Mouse (Mus musculus) gastrocnemius, postnatal 4 days (tissue): ENCODE data around the gene Arfgap3. TPM values are rescaled to one million over a fixed set of nuclear protein-coding genes. Genes with fewer than 3 reads are reported as not detected.
"Not testable (repeated sequence)": the region's sequence is repeated elsewhere in the genome, so short reads cannot be mapped to it uniquely, and the experiment has no call there.

Experiments
- DNase-seq, 2 experiments: peaks; one replicate each; pipeline ENCODE4 v3.0.0; 2021 to 2022; ENCODE audit warnings: low spot score in 2 of 2, mixed read lengths in 2 of 2
- total RNA-seq, 2 experiments: library from RNA; stranded (reverse); gene quantifications; 2 replicates each; pipeline ENCODE4 v1.2.3; 2021

Gene Arfgap3
- total RNA-seq, 2 experiments from 2014 or later: 25.4 to 27.4 TPM

- no peak for DNase-seq
Observed at GRCm38 (mm10) chr15:83296771-83297311, 53.2 kb downstream of the Arfgap3 start.

DNA sequence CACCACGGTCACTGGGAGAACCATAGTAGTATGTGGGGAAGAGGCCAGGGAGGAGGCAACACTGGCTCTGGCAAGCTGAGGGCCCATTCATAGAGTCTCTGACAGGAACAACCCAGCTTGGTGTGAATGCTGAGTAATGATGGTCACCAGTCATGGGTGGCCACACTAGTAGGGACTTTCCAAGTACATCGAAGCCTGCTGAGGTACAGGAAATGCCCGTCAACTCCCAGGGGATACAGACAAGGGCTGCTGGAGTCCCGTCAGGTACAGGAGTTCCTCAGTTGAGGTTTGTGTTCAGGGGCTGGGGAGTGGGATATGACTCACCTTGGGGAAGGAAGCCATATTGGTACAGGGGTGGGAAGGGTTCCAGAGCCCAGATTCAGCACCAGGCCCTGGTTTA, 54.0 kb downstream of the Arfgap3 start:
- no peak for DNase-seq

DNA sequence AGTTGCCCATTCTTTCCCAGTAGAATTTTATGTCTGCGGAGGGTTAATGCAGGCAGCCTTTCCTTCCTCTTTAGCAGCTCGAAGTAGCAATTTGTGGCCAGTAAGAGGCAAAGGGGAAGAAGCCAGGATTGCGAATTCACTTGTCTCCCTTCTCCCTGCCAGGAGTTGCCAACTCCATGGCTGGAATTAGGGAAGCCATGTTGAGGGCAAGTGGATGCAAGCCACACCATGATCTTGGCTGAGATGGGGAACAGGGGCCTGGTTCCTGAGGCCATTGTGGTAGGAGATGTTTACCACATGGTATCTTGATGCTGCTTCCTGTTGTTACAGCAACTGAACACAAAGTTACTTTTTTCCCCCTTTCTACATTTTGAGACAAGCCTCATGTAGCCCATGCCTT, 55.1 kb downstream of the Arfgap3 start:
- no peak for DNase-seq

DNA sequence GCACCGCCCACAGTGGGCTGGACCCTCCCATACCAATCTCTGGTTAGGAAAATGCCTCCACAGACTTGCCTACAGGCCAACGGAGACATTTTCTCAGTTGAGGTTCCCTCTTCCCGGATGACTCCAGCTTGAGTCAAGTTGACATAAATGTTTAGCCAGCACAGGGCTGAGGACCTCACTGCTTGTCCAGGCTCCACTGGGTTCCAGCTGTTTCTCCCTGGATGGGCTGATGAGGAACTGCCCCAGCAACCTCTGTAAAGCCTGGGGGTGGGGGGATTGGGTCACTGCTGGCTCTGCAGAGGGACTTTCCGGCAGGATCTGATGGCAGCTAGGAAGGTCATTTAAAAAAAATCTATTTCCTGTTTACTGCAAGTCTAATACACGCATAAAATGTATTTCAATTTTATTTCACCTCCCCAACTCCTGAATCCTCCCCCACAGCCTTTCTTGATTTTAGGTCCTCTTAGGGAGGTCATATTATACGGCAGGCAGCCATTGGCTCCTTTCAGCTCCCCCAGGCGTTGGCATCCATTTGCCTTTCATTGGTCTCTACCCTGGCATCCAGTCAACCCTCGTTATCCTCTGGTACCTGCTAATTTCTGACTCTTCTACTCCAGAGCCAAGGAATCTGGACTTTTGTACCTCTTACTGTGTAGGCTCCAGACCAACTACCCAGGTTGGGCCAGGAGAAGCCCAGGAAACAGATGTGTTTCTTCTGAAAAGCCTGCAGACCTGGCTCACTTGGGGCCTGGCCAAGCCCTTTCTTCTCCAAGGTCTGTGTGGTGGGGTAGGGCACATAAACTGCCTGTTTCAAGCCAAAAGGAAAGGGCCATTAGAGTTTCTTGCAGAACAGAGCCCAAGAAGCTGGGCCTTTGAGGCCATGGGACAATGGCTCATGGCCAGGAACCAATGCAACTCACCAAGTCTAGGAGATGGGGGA, 56.1 kb downstream of the Arfgap3 start:
- no peak for DNase-seq

DNA sequence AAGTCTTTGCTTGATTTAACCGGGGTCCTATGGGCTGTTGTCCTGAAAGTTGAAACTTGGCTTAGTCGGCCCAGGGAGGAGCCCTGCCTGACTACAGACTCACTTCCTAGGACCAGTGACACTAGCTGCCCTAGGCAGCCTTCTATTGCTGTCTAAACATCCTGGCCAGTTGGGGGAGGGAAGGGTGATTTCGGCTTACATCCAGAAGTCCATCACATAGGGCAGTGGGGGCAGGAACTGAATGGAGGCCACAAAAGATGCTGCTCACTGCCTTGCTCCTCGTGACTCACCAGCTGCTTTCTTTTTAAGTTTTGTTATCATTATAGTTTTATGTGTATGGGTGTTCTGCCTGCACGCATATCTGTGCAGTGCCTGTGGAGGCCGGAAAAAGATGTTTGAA, 56.9 kb downstream of the Arfgap3 start:
- DNase-seq: no peak

DNA sequence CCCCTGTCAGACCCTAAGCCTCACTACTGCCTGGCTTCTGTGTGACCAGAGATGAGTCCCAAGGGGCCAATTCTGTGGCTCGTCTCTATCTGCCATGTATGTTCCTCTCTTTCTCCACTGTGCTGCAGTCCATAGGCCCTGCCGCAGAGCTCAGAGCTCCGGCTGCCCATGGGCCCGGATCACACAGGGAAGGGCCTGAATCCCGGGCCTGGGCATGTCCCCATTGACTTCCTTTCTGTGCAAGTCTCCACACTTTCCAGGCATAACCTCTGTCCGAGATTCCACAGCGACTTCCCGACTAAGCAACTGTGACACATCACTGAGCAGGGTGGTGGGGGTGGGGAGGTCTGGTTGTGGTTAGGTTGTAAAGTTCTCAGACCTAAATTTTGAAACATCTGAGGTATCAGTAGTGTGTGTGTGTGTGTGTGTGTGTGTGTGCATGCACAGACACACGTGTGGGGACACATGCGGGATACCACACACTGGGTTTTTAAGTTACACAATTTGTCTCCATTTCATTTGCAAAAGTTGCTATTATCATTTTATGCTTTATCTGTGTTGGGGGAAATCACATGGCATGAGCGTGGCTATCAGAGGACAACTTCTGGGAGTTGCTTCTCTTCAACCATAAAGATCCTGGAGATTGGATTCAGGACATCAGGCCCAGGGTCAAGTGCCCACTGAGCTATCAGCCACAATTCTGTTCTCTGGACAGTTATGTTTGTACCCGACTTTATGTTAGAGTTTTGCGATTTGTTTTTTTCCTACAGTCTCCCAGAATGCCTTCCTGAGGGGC, 57.6 kb downstream of the Arfgap3 start:
- DNase-seq: no peak

DNA sequence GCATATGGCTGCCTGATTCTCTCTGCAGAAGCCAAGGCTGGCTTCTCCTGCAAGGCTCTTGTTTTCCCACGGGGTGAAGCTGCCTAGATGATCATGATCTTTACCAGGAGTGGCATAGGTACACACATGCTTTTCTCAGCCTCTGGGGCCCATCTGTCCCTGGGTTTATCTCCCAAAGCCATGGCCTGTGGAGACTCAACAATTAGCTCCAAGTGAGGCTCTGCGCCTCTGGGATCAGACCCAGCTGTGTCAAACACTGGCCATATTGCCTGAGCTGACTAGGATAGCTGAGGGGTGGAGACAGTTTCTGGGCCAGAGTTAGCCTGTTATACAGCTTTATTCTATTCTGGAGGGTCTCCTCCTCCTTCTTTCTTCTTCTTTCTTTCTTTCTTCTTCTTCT, 59.1 kb downstream of the Arfgap3 start:
- no peak for DNase-seq

GRCm38 (mm10) chr15:83284828-83285227, 65.2 kb downstream of the Arfgap3 start:
- no peak for DNase-seq

DNA sequence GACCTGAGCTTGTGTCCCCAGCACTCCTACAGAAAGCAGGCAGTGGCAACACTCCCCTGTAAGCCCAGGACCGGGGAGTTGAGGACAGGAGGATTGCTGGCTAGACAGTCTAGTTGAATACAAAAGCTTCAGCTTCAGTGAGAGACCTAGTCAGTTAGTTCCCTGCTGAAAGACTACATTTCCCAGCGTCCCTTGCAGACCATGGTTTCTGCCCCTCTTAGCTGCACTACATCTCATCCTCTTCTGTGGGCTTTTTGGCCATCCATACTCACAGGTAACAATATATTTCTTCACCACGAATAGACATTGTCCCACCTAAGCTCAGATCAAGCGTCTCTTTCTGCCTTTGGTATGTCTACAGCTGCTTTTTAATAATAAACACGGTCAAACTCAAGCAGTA, 67.7 kb downstream of the Arfgap3 start:
- no peak for DNase-seq

DNA sequence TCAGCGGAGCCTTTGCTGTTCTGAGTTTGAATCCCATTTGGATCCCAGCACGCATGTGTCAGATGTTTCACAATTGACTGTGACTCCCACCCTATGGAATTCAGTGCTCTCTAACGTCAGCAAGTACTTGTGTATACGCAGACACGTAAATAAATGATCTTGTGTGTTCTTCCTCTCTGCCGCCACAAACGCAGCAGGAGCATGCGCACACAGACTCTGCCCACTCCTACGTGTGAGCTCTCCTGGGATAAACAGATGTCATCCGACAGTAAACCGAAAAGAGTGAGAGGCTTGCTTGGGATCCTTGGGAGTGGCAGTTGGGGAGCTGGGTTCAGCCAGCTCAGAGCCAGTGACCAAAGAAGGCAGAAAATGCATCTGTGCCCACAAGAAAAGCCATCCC, 68.7 kb downstream of the Arfgap3 start:
- DNase-seq: no peak

GRCm38 (mm10) chr15:83278579-83278978, 71.5 kb downstream of the Arfgap3 start:
- DNase-seq: no peak

GRCm38 (mm10) chr15:83277451-83277850, 72.6 kb downstream of the Arfgap3 start:
- DNase-seq: no peak

GRCm38 (mm10) chr15:83274237-83274636, 75.8 kb downstream of the Arfgap3 start:
- not testable (repeated sequence) for DNase-seq

DNA sequence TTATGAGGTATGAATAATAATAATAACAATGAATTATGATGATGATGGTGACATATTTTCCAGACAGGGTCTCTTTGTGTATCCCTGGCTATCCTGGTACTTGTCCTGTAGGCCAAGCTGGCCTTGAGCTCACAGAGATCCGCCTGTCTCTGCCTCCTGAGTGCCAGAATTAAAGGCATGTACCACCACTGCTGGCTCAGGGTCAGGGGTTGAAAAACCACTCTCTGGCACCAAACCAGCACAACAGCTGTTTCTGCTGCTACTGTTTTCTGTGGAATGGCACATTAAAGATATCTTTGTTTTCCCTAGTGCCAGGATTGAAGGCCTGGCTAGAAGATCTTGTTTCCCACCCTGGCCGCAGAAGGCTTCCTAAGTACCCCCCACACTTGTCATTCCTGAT, 77.0 kb downstream of the Arfgap3 start:
- DNase-seq: no peak

- not testable (repeated sequence) for DNase-seq
Observed at GRCm38 (mm10) chr15:83271221-83271620, 78.8 kb downstream of the Arfgap3 start.

DNA sequence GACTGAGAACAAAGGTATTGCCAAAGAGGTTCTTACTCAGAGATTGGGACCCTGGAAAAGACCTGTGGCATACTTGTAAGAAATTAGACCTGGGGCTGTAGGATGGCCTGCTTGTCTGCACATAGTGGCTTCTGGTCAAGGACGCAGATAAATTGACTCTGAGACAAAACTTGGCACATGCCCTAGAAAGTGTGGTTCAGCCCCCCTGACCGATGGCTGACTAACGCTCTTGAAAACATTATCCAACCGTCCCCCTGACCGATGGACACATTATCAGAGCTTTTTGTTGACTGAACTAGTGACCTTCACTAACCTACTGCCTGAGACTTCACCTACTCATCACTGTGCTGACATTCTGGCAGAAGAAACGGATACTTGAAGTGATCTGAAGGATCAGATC, 80.1 kb downstream of the Arfgap3 start:
- DNase-seq: not testable (repeated sequence)

- DNase-seq: not testable (repeated sequence)
Observed at GRCm38 (mm10) chr15:83268428-83268827, 81.6 kb downstream of the Arfgap3 start.

GRCm38 (mm10) chr15:83265269-83265668, 84.8 kb downstream of the Arfgap3 start:
- DNase-seq: no peak

DNA sequence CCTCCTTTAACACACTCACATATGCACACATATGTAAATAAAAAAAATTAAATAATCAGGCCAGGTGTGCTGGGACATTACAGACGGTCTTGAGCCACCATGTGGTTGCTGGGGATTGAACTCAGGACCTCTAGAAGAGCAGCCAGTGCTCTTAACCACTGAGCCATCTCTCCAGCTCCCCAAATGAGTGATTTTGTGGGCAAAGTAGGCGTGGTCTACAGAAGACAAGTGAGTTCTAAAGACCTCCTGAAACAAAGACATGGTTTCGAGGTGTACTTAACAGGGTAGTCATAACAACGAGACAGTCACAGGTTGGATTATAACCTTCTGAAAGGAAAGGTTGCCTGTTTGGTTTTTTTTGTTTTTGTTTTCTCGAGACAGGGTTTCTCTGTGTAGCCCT, 86.6 kb downstream of the Arfgap3 start:
- no peak for DNase-seq

DNA sequence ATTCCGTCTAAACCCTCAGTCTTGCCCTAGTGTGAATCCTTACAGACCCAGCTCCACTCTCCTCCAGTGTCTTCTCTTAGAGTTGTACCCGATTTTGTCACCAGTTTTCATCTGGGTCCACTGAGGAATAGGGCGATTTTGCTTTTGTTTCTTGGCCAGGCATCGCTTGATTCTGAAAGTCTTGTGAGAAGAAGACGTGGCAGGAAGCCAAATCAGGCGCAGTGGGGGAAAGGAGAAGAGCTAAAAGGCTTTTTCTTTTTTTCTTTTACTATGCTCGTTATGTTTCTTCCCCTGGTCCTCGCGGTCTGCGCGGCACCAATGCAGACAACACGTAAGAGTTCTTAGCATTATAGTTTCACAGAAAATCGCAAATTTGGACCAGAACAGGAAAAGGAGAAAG, 92.1 kb downstream of the Arfgap3 start:
- peak in 1 of 2 experiments; percentile 31 for DNase-seq

DNA sequence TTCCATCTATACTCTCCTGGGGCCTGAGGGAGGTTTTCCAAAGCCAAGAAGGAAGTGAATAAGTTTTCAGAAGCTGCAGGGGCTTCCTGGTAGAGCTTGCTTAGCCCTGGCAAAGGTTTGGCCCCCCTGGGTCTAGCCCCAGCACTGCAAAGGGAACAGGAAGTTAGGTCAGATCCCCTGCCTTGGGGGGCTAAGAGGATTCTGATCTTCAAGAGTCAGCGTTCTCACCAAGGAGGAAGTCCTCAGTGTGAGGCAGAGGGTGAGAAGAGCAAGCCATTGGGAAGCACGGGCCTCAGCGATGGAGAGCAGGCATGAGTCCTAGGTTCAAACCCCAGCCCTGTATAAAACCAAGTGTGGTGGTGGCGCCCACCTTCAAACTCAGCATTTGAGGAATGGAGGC, 93.6 kb downstream of the Arfgap3 start:
- no peak for DNase-seq

DNA sequence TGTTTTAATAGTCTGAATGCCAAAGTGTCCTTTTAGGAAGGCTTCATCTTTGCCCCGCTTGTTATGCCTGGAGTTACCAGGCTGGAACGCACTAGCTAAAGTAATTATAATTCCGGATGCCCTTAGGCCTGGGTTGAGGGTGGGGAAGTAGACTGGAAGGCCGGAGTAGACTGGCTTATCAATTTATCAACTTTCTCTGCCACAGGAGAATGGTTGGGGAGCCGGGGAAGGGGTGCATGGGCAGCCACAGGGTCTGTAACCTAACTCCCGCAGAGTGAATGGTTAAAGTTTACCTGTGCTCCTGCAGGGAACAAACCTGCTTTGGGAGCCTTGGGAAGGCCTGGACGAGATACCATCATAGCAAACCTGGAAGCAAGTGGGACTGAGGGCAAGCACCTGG, 94.1 kb downstream of the Arfgap3 start:
- no peak for DNase-seq
